Mouse (Mus musculus) forebrain, postnatal 0 days (tissue): ENCODE measurements around the gene Cse1l. TPM values are rescaled to one million over a fixed set of nuclear protein-coding genes. Genes with fewer than 3 reads are reported as not detected.

Source experiments
- ATAC-seq: fragments of 200-750 bp; cut with Nextera tagmentation; 2 replicates; pipeline ENCODE4 v1.8.0; 2017; ENCODE audit warnings: mild to moderate bottlenecking, moderate library complexity
- DNase-seq: peaks from one replicate; pipeline ENCODE4 v3.0.0-alpha.2; 2015
- H3K27ac ChIP-seq: fragments of 300-500 bp; sonication (generic); 2 replicates; pipeline ENCODE4 v1.5.1; 2014; ENCODE audit warnings: low read depth, mild to moderate bottlenecking, antibody characterized with exemption, low read length, moderate library complexity, mixed read lengths
- H3K27me3 ChIP-seq: fragments of 300-500 bp; sonication (generic); 2 replicates; pipeline ENCODE4 v1.6.1; 2014; ENCODE audit warnings: mild to moderate bottlenecking, low read length, mixed read lengths; ENCODE audit not compliant: insufficient read depth
- H3K36me3 ChIP-seq: fragments of 300-500 bp; sonication (generic); 2 replicates; pipeline ENCODE4 v1.6.1; 2014; ENCODE audit warnings: mild to moderate bottlenecking, moderate library complexity; ENCODE audit not compliant: insufficient read depth
- H3K4me1 ChIP-seq: fragments of 300-500 bp; sonication (generic); 2 replicates; pipeline ENCODE4 v1.6.1; 2014; ENCODE audit warnings: antibody characterized with exemption; ENCODE audit not compliant: insufficient read depth
- H3K4me2 ChIP-seq: fragments of 300-500 bp; sonication (generic); 2 replicates; pipeline ENCODE4 v1.6.1; 2014; ENCODE audit warnings: low read depth, mild to moderate bottlenecking, moderate library complexity
- H3K4me3 ChIP-seq: fragments of 300-500 bp; sonication (generic); 2 replicates; pipeline ENCODE4 v1.5.1; 2014; ENCODE audit warnings: low read depth, low read length, mixed read lengths
- H3K9ac ChIP-seq: fragments of 300-500 bp; sonication (generic); 2 replicates; pipeline ENCODE4 v1.6.1; 2014; ENCODE audit warnings: mild to moderate bottlenecking
- H3K9me3 ChIP-seq: fragments of 300-500 bp; sonication (generic); 2 replicates; pipeline ENCODE4 v1.6.1; 2016; ENCODE audit warnings: low read length
- CTCF ChIP-seq: sonication (generic); IDR thresholded peaks from 2 replicates; pipeline ENCODE4 v1.5.1; 2016; ENCODE audit warnings: antibody characterized with exemption, control low read depth, low read depth
- WGBS: fragments of 180-500 bp; shearing (Covaris S2); extraction: QIAGEN DNeasy Blood & Tissue Kit; methylation state at CpG from one replicate; pipeline ENCODE4 v1.1.7; 2014; 5-methylcytosine and 5-hydroxymethylcytosine counted together
- polyA plus RNA-seq: library from polyadenylated mRNA; unstranded; fragments of >200 nt; fragmentation: Nextera tagmentation; extraction: Ambion mirVana; gene quantifications from 2 replicates; pipeline ENCODE4 v1.2.1, GENCODE M21; 2015
- total RNA-seq: library from RNA; depleted of rRNA; stranded (reverse); fragments of >200 nt; gene quantifications from 2 replicates; pipeline ENCODE4 v1.2.3, GENCODE M21; 2014

The Cse1l gene
- total and polyA plus RNA-seq, 2 experiments from 2014 or later: 68.8 to 79.7 TPM

DNA sequence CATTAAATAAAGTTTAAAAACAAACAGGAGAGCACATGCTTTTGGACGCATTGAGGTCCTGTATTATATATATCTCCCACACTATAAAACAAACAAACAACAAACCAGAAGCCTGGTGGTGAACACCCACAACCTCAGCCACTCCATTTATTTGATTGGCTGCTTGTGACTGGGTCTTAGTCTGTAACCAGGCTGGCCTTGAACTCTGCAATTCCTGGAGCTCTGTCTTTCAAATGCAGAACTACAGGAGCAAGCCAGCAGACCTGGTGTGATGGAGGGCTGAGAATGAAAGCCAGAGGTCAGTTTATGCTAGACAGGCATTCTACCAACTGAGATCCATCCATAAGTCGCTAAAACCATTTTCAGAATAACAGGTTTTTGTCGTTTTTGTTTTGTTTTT is 6.1 kb upstream of the Cse1l start:
- Histone ChIP-seq H3K4me1 (no peaks in the 10 kb centered on the region), H3K4me3 (no peak overlapping the region), H3K27ac (no peak overlapping the region), H3K4me2 (no peak overlapping the region), H3K9me3 (no peaks in the 10 kb centered on the region), H3K27me3 (no peaks in the 10 kb centered on the region), H3K9ac (no peak overlapping the region), H3K36me3 (peaks cover 5% of the 10 kb centered on the region)
- 68% methylated on average over 3 of the region's 3 CpGs for WGBS
- ATAC-seq (no peak), DNase-seq (no peak)
- no peak for TF ChIP-seq CTCF

DNA sequence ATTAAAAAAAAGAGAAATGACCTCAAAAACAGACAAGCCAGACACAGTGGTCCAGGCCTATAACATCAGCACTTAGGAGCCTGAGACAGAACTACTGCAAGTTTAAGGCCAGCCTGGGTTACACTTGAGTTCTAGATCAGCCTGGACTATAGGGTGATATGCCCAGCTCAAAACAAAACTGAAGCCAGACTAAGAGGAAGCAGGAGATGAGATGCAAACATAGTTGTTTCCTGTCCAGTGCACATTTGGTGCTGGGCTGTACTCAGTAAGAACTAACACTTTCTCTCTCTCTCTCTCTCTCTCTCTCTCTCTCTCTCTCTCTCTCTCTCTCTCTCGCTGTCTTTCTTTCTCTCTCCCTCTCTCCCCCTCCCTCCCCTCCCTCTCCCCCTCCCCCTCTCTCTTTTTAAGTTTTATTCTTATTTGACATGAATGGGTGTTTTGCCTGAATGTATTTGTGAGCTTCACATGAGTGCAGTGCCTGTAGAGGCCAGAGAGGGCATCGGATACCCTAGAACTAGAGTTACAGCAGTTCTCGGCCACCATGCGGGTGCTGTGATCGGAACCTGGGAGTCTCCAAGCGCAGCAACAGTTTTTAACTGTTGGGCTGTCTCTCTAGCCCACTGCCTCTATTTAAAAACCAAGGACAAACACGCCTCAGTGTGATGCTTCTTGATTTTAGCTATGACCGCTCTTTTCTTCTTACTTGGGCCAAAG is 4.9 kb upstream of the Cse1l start:
- H3K4me1 ChIP-seq: no peaks in the 10 kb centered on the region
- H3K27ac ChIP-seq: no peak overlapping the region
- WGBS: 87% methylated on average over 8 of the region's 8 CpGs
- no peak overlapping the region for H3K4me3 ChIP-seq
- no peak overlapping the region for H3K4me2 ChIP-seq
- no peaks in the 10 kb centered on the region for H3K27me3 ChIP-seq
- no peak for TF ChIP-seq CTCF
- no peak overlapping the region for H3K9ac ChIP-seq
- ATAC-seq: no peak
- H3K9me3 ChIP-seq: no peaks in the 10 kb centered on the region
- peaks cover 3% of the 10 kb centered on the region; the same call in 1 of the 2 replicates for H3K36me3 ChIP-seq
- DNase-seq: no peak

DNA sequence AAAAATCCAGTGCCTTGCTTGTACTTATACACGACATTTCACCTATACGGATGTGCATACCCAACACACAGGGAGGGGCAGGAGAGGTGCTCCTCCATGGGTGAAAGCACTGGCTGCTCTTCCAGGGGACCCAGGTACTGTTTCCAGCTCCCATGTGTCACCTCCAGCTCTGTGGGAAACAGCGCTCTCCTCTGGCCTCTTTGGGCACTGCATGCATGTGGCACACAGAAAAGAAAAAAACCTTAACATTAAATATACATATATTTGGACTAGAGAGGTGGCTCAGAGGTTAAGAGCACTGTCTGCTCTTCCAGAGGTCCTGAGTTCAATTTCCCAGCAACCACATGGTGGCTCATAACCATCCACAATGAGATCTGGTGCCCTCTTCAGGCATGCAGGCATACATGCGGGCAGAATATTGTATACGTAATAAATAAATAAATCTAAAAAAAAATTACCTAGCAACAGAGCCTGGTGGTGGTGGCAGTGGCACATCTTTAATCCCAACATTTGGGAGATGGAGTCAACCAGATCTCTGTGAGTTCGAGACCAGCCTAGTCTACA is 2.0 kb upstream of the Cse1l start:
- peaks cover 9% of the 10 kb centered on the region for H3K4me1 ChIP-seq
- H3K9ac ChIP-seq: no peak overlapping the region
- 95% methylated on average over 6 of the region's 6 CpGs for WGBS
- no peaks in the 10 kb centered on the region for H3K27me3 ChIP-seq
- no peak overlapping the region for H3K27ac ChIP-seq
- H3K36me3 ChIP-seq: no peaks in the 10 kb centered on the region
- peak; percentile 35 for TF ChIP-seq CTCF
- DNase-seq (no peak), ATAC-seq (no peak)
- no peak overlapping the region for H3K4me3 ChIP-seq
- H3K4me2 ChIP-seq: no peak overlapping the region
- no peaks in the 10 kb centered on the region for H3K9me3 ChIP-seq

DNA sequence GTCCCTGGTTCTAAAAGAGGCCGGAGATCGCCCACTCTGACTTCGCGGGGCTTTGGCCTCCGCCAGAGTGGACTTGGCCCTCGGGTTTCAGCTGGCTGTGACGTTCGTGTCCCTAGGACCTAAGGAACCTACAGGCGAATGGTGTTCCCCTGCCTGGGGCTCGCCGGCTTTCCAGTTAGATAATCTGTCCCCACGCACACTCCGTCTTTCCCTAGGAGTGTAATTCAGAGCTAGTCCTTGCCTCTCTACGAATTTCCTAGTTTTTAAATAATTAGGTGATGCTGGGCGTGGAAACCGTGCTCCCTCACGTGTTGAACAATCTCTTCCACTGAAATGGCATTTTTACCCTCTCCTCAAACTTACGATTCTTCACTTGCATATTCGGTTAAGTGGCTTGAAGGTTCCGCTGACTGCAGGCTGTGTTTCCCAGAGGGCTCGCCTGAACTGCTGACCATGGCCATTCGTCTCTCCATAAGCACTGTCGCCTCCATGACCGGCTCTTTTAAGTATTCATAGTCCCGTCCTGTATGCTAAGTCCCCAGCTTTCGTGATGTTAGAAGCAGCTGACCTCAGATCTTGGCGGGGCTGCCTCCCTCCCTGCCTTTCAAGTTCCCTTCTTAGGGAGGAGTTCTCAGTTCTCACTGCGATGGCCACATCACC is 813 bp downstream of the Cse1l start:
- H3K36me3 ChIP-seq: no peaks in the 10 kb centered on the region; the same call in 1 of the 2 replicates
- under 1% methylated on average over 28 of the region's 28 CpGs for WGBS
- no peak for TF ChIP-seq CTCF
- peak; percentile 17 for ATAC-seq
- H3K4me3 ChIP-seq: peak overlapping the region; percentile 77
- H3K9ac ChIP-seq: peak overlapping the region; percentile 82
- no peaks in the 10 kb centered on the region for H3K9me3 ChIP-seq
- DNase-seq: no peak
- H3K27me3 ChIP-seq: no peaks in the 10 kb centered on the region
- peaks cover 9% of the 10 kb centered on the region for H3K4me1 ChIP-seq
- peak overlapping the region; percentile 92 for H3K4me2 ChIP-seq
- peak overlapping the region; percentile 93 for H3K27ac ChIP-seq

DNA sequence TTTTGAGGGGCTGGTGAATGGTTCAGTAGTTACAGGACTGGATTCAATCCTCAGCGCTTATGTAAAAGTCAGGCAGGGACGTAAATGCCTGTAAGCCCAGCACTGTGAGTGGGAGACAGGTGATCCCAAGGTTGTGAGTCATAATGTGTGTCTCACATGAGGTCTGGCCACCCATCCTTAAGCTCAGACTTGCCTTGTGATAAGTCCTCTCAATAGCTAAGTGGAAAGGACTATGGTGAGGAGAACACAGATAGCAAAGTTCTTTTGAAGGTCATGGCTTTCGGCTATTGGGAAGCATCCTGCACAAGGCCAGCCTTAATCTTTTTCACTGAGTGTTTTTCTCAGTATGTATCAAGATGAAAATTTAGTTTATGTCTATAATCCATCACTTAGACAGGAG is 3.9 kb downstream of the Cse1l start:
- H3K4me2 ChIP-seq: no peak overlapping the region
- no peak for DNase-seq
- H3K9me3 ChIP-seq: no peaks in the 10 kb centered on the region
- H3K9ac ChIP-seq: no peak overlapping the region
- no peak for TF ChIP-seq CTCF
- H3K27ac ChIP-seq: no peak overlapping the region
- WGBS: 95% methylated on average over 3 of the region's 3 CpGs
- H3K4me3 ChIP-seq: no peak overlapping the region
- H3K4me1 ChIP-seq: peaks cover 9% of the 10 kb centered on the region
- ATAC-seq: no peak
- no peaks in the 10 kb centered on the region; the same call in 1 of the 2 replicates for H3K36me3 ChIP-seq
- no peaks in the 10 kb centered on the region for H3K27me3 ChIP-seq

DNA sequence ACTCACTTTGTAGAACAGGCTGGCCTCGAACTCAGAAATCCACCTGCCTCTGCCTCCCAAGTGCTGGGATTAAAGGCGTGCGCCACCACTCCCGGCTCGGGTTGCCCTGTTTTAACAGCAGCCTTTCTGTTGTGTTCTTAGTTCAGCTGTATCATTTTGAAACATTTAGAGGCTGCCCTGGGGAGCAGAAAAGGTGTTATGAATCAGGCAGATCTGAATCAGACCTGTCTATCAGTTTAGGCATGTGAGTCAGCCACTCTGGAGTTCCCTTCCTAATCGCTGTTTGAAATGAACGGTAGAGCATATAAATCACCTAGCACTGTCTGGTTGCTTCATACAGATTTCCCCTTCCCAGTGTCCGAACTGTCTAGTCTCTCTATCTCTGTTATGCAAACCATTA is 4.7 kb downstream of the Cse1l start:
- Histone ChIP-seq H3K27me3 (no peaks in the 10 kb centered on the region), H3K4me1 (peaks cover 9% of the 10 kb centered on the region), H3K4me2 (no peak overlapping the region), H3K4me3 (no peak overlapping the region), H3K27ac (no peak overlapping the region), H3K36me3 (no peaks in the 10 kb centered on the region; the same call in 1 of the 2 replicates), H3K9ac (no peak overlapping the region), H3K9me3 (no peaks in the 10 kb centered on the region)
- ATAC-seq: no peak
- DNase-seq: no peak
- WGBS: 89% methylated on average over 8 of the region's 8 CpGs
- TF ChIP-seq CTCF: no peak

DNA sequence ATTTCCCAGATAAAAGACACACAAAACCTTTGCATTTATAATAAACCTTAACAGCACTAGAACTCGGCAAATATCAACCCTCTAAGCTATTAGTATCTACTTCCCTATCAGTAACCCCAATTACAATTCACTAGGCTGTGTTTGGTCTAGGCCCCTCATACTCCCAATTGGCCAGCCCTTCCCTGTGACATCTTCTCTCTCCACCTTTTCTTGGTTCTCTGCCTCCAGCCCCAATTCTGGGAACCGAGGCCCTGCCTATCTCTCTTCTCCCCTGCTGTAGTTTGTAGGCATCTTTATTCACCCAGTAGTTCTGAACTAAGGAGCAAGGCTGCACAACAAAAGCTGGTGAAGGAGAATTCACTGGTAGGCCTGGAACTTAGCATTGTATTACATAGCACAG is 18.1 kb downstream of the Cse1l start:
- no peak overlapping the region for H3K9ac ChIP-seq
- TF ChIP-seq CTCF: no peak
- H3K27ac ChIP-seq: no peak overlapping the region
- H3K4me1 ChIP-seq: no peaks in the 10 kb centered on the region
- no peak overlapping the region for H3K4me2 ChIP-seq
- 81% methylated on average over 2 of the region's 2 CpGs for WGBS
- no peak overlapping the region for H3K4me3 ChIP-seq
- DNase-seq (no peak), ATAC-seq (no peak)
- no peaks in the 10 kb centered on the region for H3K27me3 ChIP-seq
- H3K36me3 ChIP-seq: peaks cover 63% of the 10 kb centered on the region
- H3K9me3 ChIP-seq: no peaks in the 10 kb centered on the region
